ENCODE assay signal across 8 mouse cellular contexts in the genomic region with DNA sequence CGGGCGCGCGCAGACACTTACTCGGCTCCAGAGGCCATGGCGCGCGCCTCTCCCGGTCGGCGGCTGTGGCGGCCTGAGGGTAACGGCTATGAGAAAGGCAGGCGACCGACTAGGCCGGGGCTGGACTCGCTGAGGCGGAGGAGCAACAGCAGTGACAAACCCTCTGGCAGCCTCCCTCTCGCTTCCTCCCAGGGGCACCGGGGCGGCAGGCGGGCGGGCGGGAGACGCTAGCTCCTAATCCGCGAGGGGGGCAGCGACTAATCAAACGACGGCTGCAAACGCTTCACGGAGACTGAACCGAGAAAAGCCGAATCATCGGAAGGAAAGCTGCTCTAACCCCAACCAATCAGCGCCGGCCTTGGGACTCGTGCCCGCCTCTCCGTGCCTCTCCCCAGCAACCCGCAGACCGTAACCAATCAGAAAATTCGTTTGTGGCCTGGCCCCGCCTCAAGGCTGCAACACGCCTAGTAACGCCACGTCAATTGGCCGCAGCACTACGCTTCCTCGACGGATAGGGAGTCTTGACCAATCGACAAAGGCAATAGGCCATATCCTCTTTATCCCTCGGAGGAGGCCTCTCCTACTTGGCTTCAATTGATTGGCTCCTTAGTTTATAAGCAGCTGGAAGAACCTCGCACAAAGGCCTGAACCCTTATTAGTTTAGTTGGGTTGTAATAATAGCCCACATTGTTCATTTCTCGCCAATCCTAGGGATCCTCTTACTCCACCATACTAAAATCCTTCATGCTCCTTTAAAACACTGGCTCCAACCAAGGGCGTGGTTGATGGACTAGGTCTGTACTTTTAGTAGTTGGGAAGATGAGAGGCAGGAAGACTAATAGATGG. TPM values are rescaled to one million over a fixed set of nuclear protein-coding genes. Genes with fewer than 3 reads are reported as not detected.
DNase-seq lines count a peak whose midpoint lies in the region; ATAC-seq lines count a peak whose summit lies in the region.
"Not testable (repeated sequence)": the region's sequence is repeated elsewhere in the genome, so short reads cannot be mapped to it uniquely, and the experiment has no call there.

TSS of gene Vcp (minus strand) at position 367 of the 846 bp plus-strand sequence.

- intact Hi-C loops in gastrocnemius, postnatal 14 days (cut with DNase I; ENCODE audit: low total_unique reads); left cerebral cortex, postnatal 10 days (cut with DNase I): not testable (repeated sequence)

- ATAC-seq in inflammation-experienced regulatory T-cells, adult 6 months = peak; percentile 96
- ATAC-seq in megakaryocyte-erythroid progenitor cell, adult 5-6 weeks (replicated peaks; ENCODE audit: low FRiP score, low TSS enrichment, poor library complexity, severe bottlenecking) = peak; percentile 97

- DNase-seq in adrenal gland, adult (ENCODE audit: inconsistent age in 2 of 2, low spot score in 1 of 2) = peak; percentile 99
- DNase-seq in embryo, embryonic 10.5 days (ENCODE audit: low spot score) = peak; percentile 100
- DNase-seq in gastrocnemius, postnatal 14 days = peak; percentile 99
- DNase-seq in left cerebral cortex, postnatal 10 days (ENCODE audit: extremely low spot score in 1 of 2, low spot score in 2 of 2) = peak; percentile 99 to 100
- DNase-seq in right cerebral cortex, postnatal 25 days = peak; percentile 100
- peak; percentile 99 to 100 for DNase-seq in urinary bladder, postnatal 4 days (ENCODE audit: low spot score in 2 of 2)

RNA-seq across cellular contexts. Expression of gene Vcp, which starts in this region (rescaled TPM):
- total RNA-seq in gastrocnemius, postnatal 14 days (2021) = 100 to 1,000 TPM; 260 to 262 TPM
- 100 to 1,000 TPM; 144 to 162 (median 154) TPM for polyA plus RNA-seq in inflammation-experienced regulatory T-cells, adult 6 months (2017; shearing (Covaris generic))
- 100 to 1,000 TPM; 270 to 280 TPM for total RNA-seq in left cerebral cortex, postnatal 10 days (2021)
- 186 and 244 TPM in 2 replicates for total RNA-seq in megakaryocyte-erythroid progenitor cell, adult 5-6 weeks (2014; fragmentation: Nextera tagmentation)
- total RNA-seq in megakaryocyte-erythroid progenitor cell, adult 5-6 weeks (2017) = 269 and 346 TPM in 2 replicates

Comparison
In these comparisons a context has a peak if more than half of its experiments do, and no peak if none do; other contexts are left out.
1. Peak in every context shown above with its lines: DNase-seq and ATAC-seq.